Mouse (Mus musculus) right cerebral cortex, adult 2 months (tissue): ENCODE results near the gene Serpina3b.
"Not testable (repeated sequence)": the region's sequence is repeated elsewhere in the genome, so short reads cannot be mapped to it uniquely, and the experiment has no call there.

ENCODE experiments used
- DNase-seq, 2 experiments: peaks; one replicate each; pipeline ENCODE4 v3.0.0; 2021 to 2022; ENCODE audit warnings: low spot score in 2 of 2

Serpina3b gene

GRCm38 (mm10) chr12:104127696-104128095, at the start of gene Serpina3b:
Gene Serpina3b, plus strand, starts transcription at chr12:104127996.
- DNase-seq, result no peak

GRCm38 (mm10) chr12:104090119-104090518, 37.7 kb upstream of the Serpina3b start:
- DNase-seq, result no peak

GRCm38 (mm10) chr12:104091303-104091702, 36.5 kb upstream of the Serpina3b start:
- no peak for DNase-seq

GRCm38 (mm10) chr12:104100768-104101167, 27.0 kb upstream of the Serpina3b start, which contains the start of gene Serpina5:
Gene Serpina5, plus strand, starts transcription at chr12:104101113.
- no peak for DNase-seq

GRCm38 (mm10) chr12:104105847-104106246, 21.9 kb upstream of the Serpina3b start:
- DNase-seq, result no peak

GRCm38 (mm10) chr12:104106919-104107318, 20.9 kb upstream of the Serpina3b start:
- no peak for DNase-seq

- DNase-seq, result no peak
Measured at GRCm38 (mm10) chr12:104108507-104108906, 19.3 kb upstream of the Serpina3b start.

GRCm38 (mm10) chr12:104112333-104112732, 15.5 kb upstream of the Serpina3b start, which contains the start of gene Serpina3a:
Gene Serpina3a, plus strand, starts transcription at chr12:104112724.
- DNase-seq, result not testable (repeated sequence)

- no peak for DNase-seq
Measured at GRCm38 (mm10) chr12:104114921-104115579, 12.7 kb upstream of the Serpina3b start.

GRCm38 (mm10) chr12:104123097-104123496, 4.7 kb upstream of the Serpina3b start:
- no peak for DNase-seq

- no peak for DNase-seq
Measured at GRCm38 (mm10) chr12:104123996-104124395, 3.8 kb upstream of the Serpina3b start.

GRCm38 (mm10) chr12:104125021-104125560, 2.7 kb upstream of the Serpina3b start:
- DNase-seq, result no peak

GRCm38 (mm10) chr12:104131041-104131440, 3.2 kb downstream of the Serpina3b start:
- DNase-seq, result no peak

GRCm38 (mm10) chr12:104138216-104138615, 10.4 kb downstream of the Serpina3b start:
- no peak for DNase-seq

- DNase-seq, result no peak
Measured at GRCm38 (mm10) chr12:104140543-104141103, 12.8 kb downstream of the Serpina3b start.

- no peak for DNase-seq
Measured at GRCm38 (mm10) chr12:104141506-104141905, 13.7 kb downstream of the Serpina3b start.

GRCm38 (mm10) chr12:104142427-104142826, 14.6 kb downstream of the Serpina3b start:
- DNase-seq, result no peak

- DNase-seq, result no peak
Measured at GRCm38 (mm10) chr12:104143286-104143685, 15.5 kb downstream of the Serpina3b start.

- no peak for DNase-seq
Measured at GRCm38 (mm10) chr12:104145571-104145970, 17.8 kb downstream of the Serpina3b start.

- no peak for DNase-seq
Measured at GRCm38 (mm10) chr12:104151989-104152388, 24.2 kb downstream of the Serpina3b start.

- no peak for DNase-seq
Measured at GRCm38 (mm10) chr12:104153041-104153645, 25.3 kb downstream of the Serpina3b start.

GRCm38 (mm10) chr12:104153656-104154055, 25.9 kb downstream of the Serpina3b start, which contains the start of gene Serpina3c:
Gene Serpina3c, minus strand, starts transcription at chr12:104153870.
- DNase-seq, result no peak

GRCm38 (mm10) chr12:104174747-104175146, 47.0 kb downstream of the Serpina3b start:
- no peak for DNase-seq
